Mouse (Mus musculus) bone marrow, adult 2 months (tissue): Measurements from ENCODE around the gene Gpc3. TPM values are rescaled to one million over a fixed set of nuclear protein-coding genes. Genes with fewer than 3 reads are reported as not detected.

Experiments
- H3K27ac ChIP-seq: fragments of 200-500 bp; 2 replicates; pipeline ENCODE4 v1.5.1; 2012; ENCODE audit warnings: low read depth, mild to moderate bottlenecking, control low read depth, inconsistent platforms, low read length; ENCODE audit not compliant: control insufficient read depth, poor library complexity, insufficient read depth
- H3K4me1 ChIP-seq: fragments of 200-500 bp; 2 replicates; pipeline ENCODE4 v1.6.1; 2011; ENCODE audit warnings: low read length; ENCODE audit not compliant: control insufficient read depth, insufficient read depth
- H3K4me3 ChIP-seq: fragments of 200-500 bp; replicated peaks from 2 replicates; pipeline ENCODE3; 2011; ENCODE audit warnings: mild to moderate bottlenecking, low read depth, low read length, control low read depth; ENCODE audit not compliant: control insufficient read depth
- CTCF ChIP-seq: fragments of 200-500 bp; IDR thresholded peaks from 2 replicates; pipeline ENCODE4 v1.5.1; 2011; ENCODE audit warnings: low read length, control low read depth; ENCODE audit not compliant: control insufficient read depth, insufficient read depth
- POLR2A ChIP-seq: fragments of 200-500 bp; IDR thresholded peaks from 2 replicates; pipeline ENCODE4 v1.6.1; 2011; ENCODE audit warnings: low read depth, mild to moderate bottlenecking, control low read depth, low read length, borderline replicate concordance; ENCODE audit not compliant: control insufficient read depth
- WGBS: fragments of 180-500 bp; shearing (Covaris S2); methylation state at CpG from one replicate; pipeline ENCODE4 v1.1.7; 2018; 5-methylcytosine and 5-hydroxymethylcytosine counted together
- polyA plus RNA-seq: library from polyadenylated mRNA; stranded (reverse); fragments of >200 nt; gene quantifications from 2 replicates; pipeline ENCODE4 v1.2.4, GENCODE M21; 2011; ENCODE audit warnings: low replicate concordance; ENCODE audit not compliant: missing spikeins, insufficient read depth, insufficient read length

Gene Gpc3
- polyA plus RNA-seq, 1 experiment = 3.2 TPM

DNA sequence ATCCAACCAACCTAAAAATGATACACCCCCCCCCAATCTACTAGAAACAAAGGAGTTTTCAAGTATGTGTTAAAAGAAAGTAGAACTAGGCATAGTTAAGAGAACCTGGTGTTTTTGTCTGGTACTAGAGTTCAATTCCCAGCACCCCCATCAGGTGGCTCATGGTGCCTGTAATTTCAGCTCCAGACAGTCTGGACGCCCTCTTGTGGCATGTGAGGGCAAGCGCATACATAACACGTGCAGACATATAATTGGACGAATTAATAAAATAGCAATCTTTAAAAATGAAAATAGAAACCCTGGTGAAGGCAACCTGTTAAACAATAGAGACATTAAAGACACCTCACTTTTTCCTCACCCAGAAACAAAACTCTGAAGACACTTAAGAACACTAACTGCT lies 10.6 kb downstream of the Gpc3 start:
- no peak overlapping the region for H3K27ac ChIP-seq
- no peaks in the 10 kb centered on the region for H3K4me1 ChIP-seq
- no peak overlapping the region for H3K4me3 ChIP-seq
- 73% methylated on average over 4 of the region's 4 CpGs for WGBS
- TF ChIP-seq POLR2A (no peak), CTCF (peak; percentile 8; the same call in 1 of the 2 replicates)

- TF ChIP-seq CTCF (no peak), POLR2A (no peak)
- H3K4me3 ChIP-seq = no peak overlapping the region
- 78% methylated on average over 1 of the region's 1 CpGs for WGBS
- no peak overlapping the region for H3K27ac ChIP-seq
- no peaks in the 10 kb centered on the region for H3K4me1 ChIP-seq
Observed at GRCm38 (mm10) chrX:52599246-52599645, 14.5 kb downstream of the Gpc3 start.

- no peak overlapping the region for H3K27ac ChIP-seq
- H3K4me1 ChIP-seq = no peaks in the 10 kb centered on the region
- no peak overlapping the region for H3K4me3 ChIP-seq
- TF ChIP-seq CTCF (no peak), POLR2A (no peak)
Observed at GRCm38 (mm10) chrX:52587671-52588070, 26.1 kb downstream of the Gpc3 start.

GRCm38 (mm10) chrX:52559995-52560394 lies 53.8 kb downstream of the Gpc3 start:
- WGBS = 70% methylated on average over 4 of the region's 4 CpGs
- H3K4me1 ChIP-seq = no peaks in the 10 kb centered on the region
- no peak overlapping the region for H3K4me3 ChIP-seq
- no peak overlapping the region for H3K27ac ChIP-seq
- TF ChIP-seq POLR2A = no peak
- no peak for TF ChIP-seq CTCF

GRCm38 (mm10) chrX:52558526-52558925 lies 55.2 kb downstream of the Gpc3 start:
- Histone ChIP-seq H3K27ac (no peak overlapping the region), H3K4me1 (no peaks in the 10 kb centered on the region), H3K4me3 (no peak overlapping the region)
- 81% methylated on average over 5 of the region's 5 CpGs for WGBS
- TF ChIP-seq POLR2A (no peak), CTCF (no peak)

- Histone ChIP-seq H3K4me3 (no peak overlapping the region), H3K4me1 (no peaks in the 10 kb centered on the region), H3K27ac (no peak overlapping the region)
- no peak for TF ChIP-seq CTCF
- no peak for TF ChIP-seq POLR2A
- 85% methylated on average over 6 of the region's 6 CpGs for WGBS
Observed at GRCm38 (mm10) chrX:52557489-52557888, 56.3 kb downstream of the Gpc3 start.

- no peaks in the 10 kb centered on the region for H3K4me1 ChIP-seq
- WGBS = 52% methylated on average over 1 of the region's 1 CpGs
- TF ChIP-seq POLR2A = no peak
- TF ChIP-seq CTCF = no peak
- no peak overlapping the region for H3K27ac ChIP-seq
- H3K4me3 ChIP-seq = no peak overlapping the region
Observed at GRCm38 (mm10) chrX:52551296-52551695, 62.5 kb downstream of the Gpc3 start.

DNA sequence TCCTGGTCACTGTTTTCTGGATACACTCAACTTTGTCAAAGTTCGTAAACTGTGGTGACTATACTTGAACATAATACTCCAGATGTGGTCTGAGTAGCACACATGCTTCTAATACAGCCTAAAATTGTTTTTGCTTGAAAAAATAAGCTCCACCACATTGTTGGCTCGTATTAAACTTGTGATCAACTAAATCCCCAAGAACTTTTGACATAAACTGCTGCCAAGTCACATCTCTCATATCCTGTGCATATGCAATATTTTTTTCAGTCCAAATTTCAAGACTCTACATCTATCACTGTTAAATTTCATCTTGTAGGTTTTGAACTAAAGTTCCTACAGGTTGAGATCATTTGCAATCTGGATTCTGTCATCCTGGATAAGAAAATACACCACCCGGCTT lies 69.1 kb downstream of the Gpc3 start:
- H3K4me1 ChIP-seq = no peaks in the 10 kb centered on the region
- no peak overlapping the region for H3K27ac ChIP-seq
- H3K4me3 ChIP-seq = no peak overlapping the region
- TF ChIP-seq CTCF (no peak), POLR2A (no peak)
- 60% methylated on average over 3 of the region's 3 CpGs for WGBS

DNA sequence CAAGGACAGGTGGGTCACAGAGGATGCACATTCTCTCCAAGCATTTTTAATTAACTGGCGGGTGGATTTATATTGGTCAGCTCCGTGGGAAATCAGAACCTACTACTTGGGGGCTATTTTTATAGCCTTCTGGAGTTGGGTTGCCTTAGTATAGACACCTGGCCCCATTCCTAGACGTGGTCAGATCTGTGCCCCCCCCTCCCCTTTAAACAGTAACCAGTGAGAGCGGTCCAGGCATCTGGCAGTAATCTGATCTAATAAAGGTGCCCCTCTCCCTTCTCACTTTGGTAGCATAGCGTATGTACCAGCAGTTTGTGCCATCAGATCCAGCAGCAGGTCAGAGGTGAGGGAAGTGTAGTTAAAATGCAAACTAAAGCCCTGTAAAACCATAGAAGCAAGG lies 76.5 kb downstream of the Gpc3 start:
- Histone ChIP-seq H3K27ac (no peak overlapping the region), H3K4me3 (no peak overlapping the region), H3K4me1 (no peaks in the 10 kb centered on the region)
- WGBS = 73% methylated on average over 5 of the region's 5 CpGs
- TF ChIP-seq POLR2A = no peak
- TF ChIP-seq CTCF = no peak
